Mouse (Mus musculus) liver, embryonic 14.5 days (tissue): Measurements from ENCODE around the gene Smg1. TPM values are rescaled to one million over a fixed set of nuclear protein-coding genes. Genes with fewer than 3 reads are reported as not detected.
"Not testable (repeated sequence)": the region's sequence is repeated elsewhere in the genome, so short reads cannot be mapped to it uniquely, and the experiment has no call there.

Experiments used
- ATAC-seq: fragments of 200-750 bp; cut with Nextera tagmentation; 2 replicates; pipeline ENCODE4 v1.8.0; 2017; ENCODE audit warnings: moderate number of reproducible peaks, mild to moderate bottlenecking, moderate library complexity; ENCODE audit not compliant: insufficient read depth
- DNase-seq, 3 experiments: peaks; one replicate each; pipeline ENCODE4 v3.0.0-alpha.2; 2012 to 2013; ENCODE audit warnings: low read depth in 3 of 3, low spot score in 3 of 3
- H3K27ac ChIP-seq: fragments of 300-500 bp; sonication (generic); 2 replicates; pipeline ENCODE4 v1.5.1; 2014; ENCODE audit warnings: moderate library complexity, mild to moderate bottlenecking, control low read depth, inconsistent platforms
- H3K27me3 ChIP-seq: fragments of 300-500 bp; sonication (generic); 2 replicates; pipeline ENCODE4 v1.6.1; 2014; ENCODE audit warnings: mild to moderate bottlenecking, low read length, moderate library complexity; ENCODE audit not compliant: control insufficient read depth, insufficient read depth
- H3K36me3 ChIP-seq: fragments of 300-500 bp; sonication (generic); replicated peaks from 2 replicates; pipeline ENCODE4 v1.6.1; 2014; ENCODE audit warnings: low read depth; ENCODE audit not compliant: control insufficient read depth, insufficient read depth
- H3K4me1 ChIP-seq, 2 experiments: fragments of 200-500 bp in 1 of 2; fragments of 300-500 bp in 1 of 2; sonication (generic) in 1 of 2; replicated peaks; 2 replicates each; pipeline ENCODE4 v1.6.1; 2012 to 2014; ENCODE audit warnings: antibody characterized with exemption in 1 of 2, inconsistent platforms in 1 of 2, low read length in 1 of 2; ENCODE audit not compliant: control insufficient read depth in 2 of 2, insufficient read depth in 2 of 2
- H3K4me2 ChIP-seq: fragments of 300-500 bp; sonication (generic); 2 replicates; pipeline ENCODE4 v1.6.1; 2014; ENCODE audit warnings: low read depth, mild to moderate bottlenecking, control low read depth, moderate library complexity
- H3K4me3 ChIP-seq, 2 experiments: fragments of 200-500 bp in 1 of 2; fragments of 300-500 bp in 1 of 2; sonication (generic) in 1 of 2; 2 replicates each; pipeline ENCODE4 v1.5.1; 2012 to 2014; ENCODE audit warnings: low read depth in 2 of 2, low read length in 2 of 2, mild to moderate bottlenecking in 2 of 2, control low read depth in 1 of 2, inconsistent platforms in 1 of 2, moderate library complexity in 1 of 2; ENCODE audit not compliant: insufficient read depth in 1 of 2
- H3K9ac ChIP-seq: fragments of 300-500 bp; sonication (generic); replicated peaks from 2 replicates; pipeline ENCODE4 v1.6.1; 2014; ENCODE audit warnings: mild to moderate bottlenecking, control low read depth, moderate library complexity
- H3K9me3 ChIP-seq: fragments of 300-500 bp; sonication (generic); 2 replicates; pipeline ENCODE4 v1.6.1; 2016; ENCODE audit warnings: low read length, mixed read lengths; ENCODE audit not compliant: control insufficient read depth
- CTCF ChIP-seq: IDR thresholded peaks from 2 replicates; pipeline ENCODE4 v1.5.1; 2016; ENCODE audit warnings: antibody characterized with exemption, low read depth, control low read depth
- EP300 ChIP-seq: IDR thresholded peaks from 2 replicates; pipeline ENCODE4 v1.6.1; 2016; ENCODE audit warnings: antibody characterized with exemption, low read depth
- WGBS: fragments of 180-500 bp; shearing (Covaris S2); extraction: QIAGEN DNeasy Blood & Tissue Kit; methylation state at CpG from one replicate; pipeline ENCODE4 v1.1.7; 2014; ENCODE audit not compliant: insufficient replicate concordance; 5-methylcytosine and 5-hydroxymethylcytosine counted together
- polyA plus RNA-seq, 2 experiments: library from polyadenylated mRNA; depleted of rRNA in 1 of 2; stranded (reverse) in 1 of 2; unstranded in 1 of 2; fragments of >200 nt; fragmentation: Nextera tagmentation in 1 of 2; extraction: Ambion mirVana in 1 of 2; gene quantifications; 2 replicates each; pipeline versions ENCODE4 v1.2.1 to v1.2.3; 2012 to 2014

The Smg1 gene
- polyA plus RNA-seq, 2 experiments = 5.7 to 10.5 TPM

GRCm38 (mm10) chr7:118181123-118181522 is 62.3 kb downstream of the Smg1 start:
- ATAC-seq (peak; percentile 64; the same call in 1 of the 2 replicates), DNase-seq (peak in 2 of 3 experiments; percentile 10 to 11)
- no peak overlapping the region for H3K4me3 ChIP-seq
- H3K9me3 ChIP-seq = no peaks in the 10 kb centered on the region
- TF ChIP-seq CTCF (no peak), EP300 (peak; percentile 47; the same call in 1 of the 2 replicates)
- H3K4me1 ChIP-seq = peaks cover 0 to 2% of the 10 kb centered on the region in 2 experiments; a peak in 1 of 4 replicates
- no peak overlapping the region for H3K9ac ChIP-seq
- no peaks in the 10 kb centered on the region for H3K27me3 ChIP-seq
- H3K4me2 ChIP-seq = no peak overlapping the region
- WGBS = 27% methylated on average over 3 of the region's 3 CpGs
- peaks cover 29% of the 10 kb centered on the region for H3K36me3 ChIP-seq
- no peak overlapping the region for H3K27ac ChIP-seq

GRCm38 (mm10) chr7:118179782-118180181 is 63.7 kb downstream of the Smg1 start:
- Histone ChIP-seq H3K27ac (no peak overlapping the region), H3K4me3 (no peak overlapping the region), H3K9me3 (no peaks in the 10 kb centered on the region), H3K4me1 (peaks cover 0 to 2% of the 10 kb centered on the region in 2 experiments; a peak in 1 of 4 replicates), H3K4me2 (no peak overlapping the region), H3K27me3 (no peaks in the 10 kb centered on the region), H3K9ac (no peak overlapping the region), H3K36me3 (peaks cover 18% of the 10 kb centered on the region)
- DNase-seq (no peak), ATAC-seq (no peak)
- TF ChIP-seq EP300 (no peak), CTCF (no peak)
- WGBS = 83% methylated on average over 3 of the region's 3 CpGs

DNA sequence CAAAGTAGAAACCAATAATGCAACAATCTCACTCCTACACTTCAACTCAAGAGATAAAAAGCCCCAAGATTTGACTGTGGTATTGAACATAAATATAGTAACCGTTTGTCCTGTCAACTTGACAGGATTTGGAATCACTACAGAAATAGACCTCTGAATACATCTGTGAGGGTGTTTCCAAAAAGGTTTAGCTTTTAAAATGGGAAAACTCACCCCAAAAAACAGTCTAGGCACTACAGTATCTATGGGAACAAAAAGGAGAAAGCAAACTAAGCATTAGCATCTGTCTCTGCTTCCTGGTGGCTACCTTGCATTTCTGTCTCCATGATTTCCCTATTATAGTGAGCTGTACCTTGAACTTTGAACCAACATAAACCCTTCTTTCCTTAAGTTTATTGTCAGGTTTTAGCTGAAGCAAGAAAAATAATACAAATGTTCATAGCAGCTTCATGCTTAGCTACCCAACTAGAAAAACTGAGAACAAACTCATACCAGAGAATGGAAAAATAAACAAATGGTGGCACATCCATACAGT is 67.6 kb downstream of the Smg1 start:
- Histone ChIP-seq H3K4me2 (no peak overlapping the region), H3K9me3 (no peaks in the 10 kb centered on the region), H3K9ac (no peak overlapping the region), H3K4me3 (no peak overlapping the region), H3K36me3 (peaks cover 20% of the 10 kb centered on the region), H3K27me3 (no peaks in the 10 kb centered on the region), H3K27ac (no peak overlapping the region), H3K4me1 (no peaks in the 10 kb centered on the region)
- no peak for TF ChIP-seq EP300
- no peak for TF ChIP-seq CTCF
- ATAC-seq (no peak), DNase-seq (no peak)
- WGBS = 64% methylated on average over 1 of the region's 1 CpGs

GRCm38 (mm10) chr7:118170125-118170524 is 73.3 kb downstream of the Smg1 start:
- H3K4me2 ChIP-seq, H3K9me3 ChIP-seq, DNase-seq, H3K4me3 ChIP-seq, H3K9ac ChIP-seq, H3K27ac ChIP-seq, ATAC-seq, H3K4me1 ChIP-seq, H3K27me3 ChIP-seq: not testable (repeated sequence)
- H3K36me3 ChIP-seq = peaks cover 31% of the 10 kb centered on the region
- 75% methylated on average over 2 of the region's 2 CpGs for WGBS

- Histone ChIP-seq H3K4me2 (no peak overlapping the region), H3K4me1 (no peaks in the 10 kb centered on the region), H3K27me3 (no peaks in the 10 kb centered on the region), H3K9ac (no peak overlapping the region), H3K4me3 (no peak overlapping the region), H3K9me3 (no peaks in the 10 kb centered on the region), H3K36me3 (peaks cover 24% of the 10 kb centered on the region), H3K27ac (no peak overlapping the region)
- TF ChIP-seq CTCF = no peak
- no peak for TF ChIP-seq EP300
- WGBS = 89% methylated on average over 8 of the region's 8 CpGs
- no peak for ATAC-seq
- no peak for DNase-seq
These were observed 80.5 kb downstream of the Smg1 start for GRCm38 (mm10) chr7:118163006-118163405.
